Mouse (Mus musculus): Measurements from ENCODE around the gene Fstl4.
"Not testable (repeated sequence)": the region's sequence is repeated elsewhere in the genome, so short reads cannot be mapped to it uniquely, and the experiment has no call there.

Gene Fstl4

DNA sequence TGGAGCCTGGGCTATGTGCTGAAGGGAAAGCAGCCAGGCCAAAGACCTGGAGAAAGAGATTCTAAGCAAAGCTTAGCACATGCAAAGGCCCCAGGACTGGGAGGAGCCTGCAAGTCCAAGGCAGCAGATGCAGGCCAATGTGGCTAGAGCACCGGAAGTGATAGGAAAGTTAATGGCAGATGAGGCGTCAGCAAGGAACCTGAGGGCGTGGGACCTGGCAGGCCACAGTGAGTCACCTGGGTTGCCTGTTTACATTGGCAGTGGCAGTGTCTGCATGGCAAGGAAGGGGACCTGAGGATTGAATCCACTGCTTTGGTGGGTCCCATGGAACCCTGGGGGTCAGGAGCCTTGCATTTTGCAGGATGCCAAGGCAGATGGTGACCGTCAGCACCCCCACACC lies 267.3 kb downstream of the Fstl4 start:
- no peak for DNase-seq

DNA sequence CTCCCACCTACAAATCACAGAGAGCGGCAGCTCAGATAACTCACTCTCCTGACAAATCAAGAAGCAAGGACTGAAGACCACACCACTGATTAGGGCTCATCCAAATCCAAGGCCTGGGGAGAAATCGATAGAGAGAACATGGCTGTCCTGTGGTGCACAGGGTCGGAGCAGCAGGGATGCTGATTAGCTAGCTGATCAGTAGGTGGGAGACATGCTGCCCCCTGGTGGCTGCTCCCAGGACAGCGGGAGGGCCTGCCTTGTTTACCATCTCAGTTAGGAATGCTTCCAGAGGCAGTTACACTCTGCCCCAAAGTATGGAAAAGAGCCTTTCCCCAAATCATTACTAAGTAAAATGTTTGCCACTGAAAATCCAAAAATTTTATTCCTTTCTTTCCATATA lies 267.9 kb downstream of the Fstl4 start:
- peak; percentile 54 for DNase-seq

DNA sequence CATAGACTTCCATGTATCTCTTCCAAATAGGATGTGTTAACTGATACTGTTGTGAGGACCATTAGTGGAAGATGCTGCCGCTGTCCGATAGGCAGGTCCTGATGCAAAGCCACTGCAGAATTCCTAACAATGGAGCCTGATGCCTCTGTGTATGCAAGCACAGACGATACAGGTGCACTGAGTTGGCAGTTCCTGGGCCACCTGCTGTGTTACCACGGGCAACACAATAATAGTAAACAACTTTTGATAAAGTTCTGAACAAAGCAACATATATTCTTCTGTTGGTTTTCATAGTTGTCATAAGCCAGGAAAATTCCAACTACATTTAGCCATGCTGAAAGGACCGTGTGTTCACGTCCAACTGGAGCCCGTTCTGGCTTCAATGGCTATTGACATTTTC lies 271.0 kb downstream of the Fstl4 start:
- no peak for DNase-seq

DNA sequence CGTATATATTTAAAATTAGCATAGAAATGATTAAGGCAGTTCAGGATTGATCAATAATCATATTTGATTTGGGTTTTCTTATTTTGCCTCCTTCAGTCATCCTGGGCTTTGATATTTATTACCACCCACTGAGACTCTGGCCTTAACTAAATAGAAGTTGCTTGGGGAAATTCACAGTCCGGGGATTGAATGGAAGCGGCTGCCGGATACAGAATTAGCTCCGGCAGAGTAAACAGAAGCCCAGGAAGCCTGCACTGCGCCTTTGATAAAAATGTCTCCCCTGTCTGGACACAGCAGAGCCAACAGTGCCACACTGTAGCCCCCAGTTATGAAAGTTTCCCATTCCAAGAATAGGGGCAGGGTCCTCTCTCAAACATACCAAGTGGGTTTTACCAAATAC lies 282.4 kb downstream of the Fstl4 start:
- DNase-seq, result no peak

DNA sequence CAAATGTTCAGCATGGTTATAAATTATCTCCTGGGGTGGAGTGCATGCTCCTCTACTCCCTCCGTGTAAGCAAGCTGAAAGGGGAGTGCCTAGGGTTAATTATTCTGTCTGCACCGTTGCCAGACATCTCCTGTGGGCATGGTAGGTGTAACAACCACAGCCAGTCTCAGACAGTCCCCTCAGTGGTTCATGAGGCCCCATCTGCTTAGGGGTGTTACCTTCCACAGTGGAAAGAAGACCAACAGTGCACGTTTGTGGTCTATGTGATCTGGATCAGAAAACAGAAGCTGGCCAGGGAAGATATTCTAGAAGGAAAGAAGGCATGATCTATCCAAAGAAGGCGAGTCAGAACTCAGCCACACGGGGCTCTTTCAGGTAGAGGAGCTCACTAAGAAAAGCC lies 289.7 kb downstream of the Fstl4 start:
- DNase-seq, result no peak

DNA sequence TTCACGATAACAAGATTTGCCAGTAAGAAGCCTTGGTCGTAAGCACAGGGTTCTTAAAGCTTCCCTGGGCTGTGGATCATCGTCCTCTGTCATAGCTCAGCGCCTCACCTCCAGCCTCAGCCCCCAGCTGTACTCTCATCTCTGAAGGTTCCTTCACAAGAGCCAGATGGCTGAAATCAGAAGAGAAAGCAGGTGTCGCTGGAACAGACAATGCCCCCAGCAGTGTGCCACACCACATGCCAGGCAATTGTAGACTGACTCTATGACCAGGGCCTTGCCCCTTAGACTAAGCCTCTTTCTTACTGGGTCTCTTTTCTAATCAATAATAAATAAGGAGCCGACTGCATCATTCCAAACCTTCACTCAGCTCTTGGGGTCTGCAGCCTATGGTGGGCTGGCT lies 291.5 kb downstream of the Fstl4 start:
- DNase-seq, result no peak

DNA sequence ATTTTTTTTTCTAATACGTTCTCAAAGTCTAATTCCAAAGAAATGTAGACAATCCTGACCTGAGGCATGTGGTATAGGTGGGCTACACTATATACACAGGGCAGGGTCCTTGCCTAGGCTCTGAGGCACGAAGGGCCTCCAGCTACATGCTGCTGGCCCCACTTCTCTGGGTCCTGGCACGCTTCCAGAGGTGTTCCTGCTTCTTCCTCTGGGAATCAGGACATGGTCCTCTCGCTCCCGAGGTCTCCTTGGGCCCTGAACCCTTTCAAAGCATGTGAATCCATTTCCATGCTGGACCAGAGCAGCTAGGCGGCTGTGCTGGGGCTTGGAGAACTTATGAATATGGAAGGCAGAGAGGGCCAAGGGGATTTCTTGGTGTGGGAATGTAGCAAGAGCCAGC lies 292.3 kb downstream of the Fstl4 start:
- DNase-seq, result no peak

DNA sequence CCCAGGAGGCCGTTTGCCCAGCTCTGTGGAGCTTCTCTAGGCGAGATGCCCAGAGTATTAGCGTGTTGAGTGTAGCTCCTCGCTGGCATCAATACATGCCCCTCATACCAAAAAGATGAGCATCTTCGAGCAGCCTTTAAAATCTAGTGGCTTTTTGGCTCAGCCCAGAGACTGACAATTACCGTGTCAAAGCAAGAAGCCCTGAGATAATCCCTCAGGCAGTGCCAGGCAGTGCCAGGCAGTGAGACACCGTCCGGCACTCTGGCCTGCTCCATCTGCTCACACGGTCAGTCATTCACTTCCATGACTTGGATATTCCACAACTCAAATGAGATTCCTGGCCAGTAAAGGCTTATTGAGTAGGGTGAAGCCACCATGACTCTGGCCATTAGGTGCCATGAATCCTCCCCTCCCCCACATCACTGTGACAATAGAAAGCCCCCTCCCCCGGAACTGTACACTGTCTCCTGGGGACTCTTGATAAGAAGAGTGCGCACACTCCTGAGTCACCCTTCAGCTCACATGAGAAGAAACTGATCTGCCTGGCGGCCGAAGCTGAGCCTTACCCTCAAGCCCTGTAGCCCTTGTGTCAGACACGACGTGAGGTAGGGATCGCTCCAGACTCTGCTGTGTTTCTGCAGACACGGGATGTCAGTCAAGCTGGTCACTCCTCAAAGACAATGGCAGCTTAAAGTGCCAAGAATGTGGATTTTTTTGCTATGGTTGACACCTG lies 293.6 kb downstream of the Fstl4 start:
- no peak for DNase-seq

DNA sequence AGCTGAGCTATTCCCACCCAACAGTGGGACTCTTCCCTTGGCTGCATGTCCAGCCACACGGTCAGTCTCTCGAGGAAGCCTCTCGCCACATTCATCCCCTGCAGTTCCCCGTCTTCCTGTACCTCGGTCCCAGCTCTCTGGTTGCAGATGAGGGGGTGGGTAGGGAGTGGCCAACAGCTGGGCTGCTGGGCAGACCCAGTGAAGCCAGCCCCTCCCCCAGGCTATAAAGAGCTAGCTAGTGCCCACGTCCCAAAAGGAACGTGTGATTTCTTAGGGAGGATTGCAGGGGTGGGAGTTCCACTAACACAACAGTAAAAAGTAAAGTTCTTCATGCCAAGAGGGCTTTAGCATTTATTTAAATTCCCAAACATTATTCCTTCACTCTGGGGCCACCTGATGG lies 294.1 kb downstream of the Fstl4 start:
- no peak for DNase-seq

DNA sequence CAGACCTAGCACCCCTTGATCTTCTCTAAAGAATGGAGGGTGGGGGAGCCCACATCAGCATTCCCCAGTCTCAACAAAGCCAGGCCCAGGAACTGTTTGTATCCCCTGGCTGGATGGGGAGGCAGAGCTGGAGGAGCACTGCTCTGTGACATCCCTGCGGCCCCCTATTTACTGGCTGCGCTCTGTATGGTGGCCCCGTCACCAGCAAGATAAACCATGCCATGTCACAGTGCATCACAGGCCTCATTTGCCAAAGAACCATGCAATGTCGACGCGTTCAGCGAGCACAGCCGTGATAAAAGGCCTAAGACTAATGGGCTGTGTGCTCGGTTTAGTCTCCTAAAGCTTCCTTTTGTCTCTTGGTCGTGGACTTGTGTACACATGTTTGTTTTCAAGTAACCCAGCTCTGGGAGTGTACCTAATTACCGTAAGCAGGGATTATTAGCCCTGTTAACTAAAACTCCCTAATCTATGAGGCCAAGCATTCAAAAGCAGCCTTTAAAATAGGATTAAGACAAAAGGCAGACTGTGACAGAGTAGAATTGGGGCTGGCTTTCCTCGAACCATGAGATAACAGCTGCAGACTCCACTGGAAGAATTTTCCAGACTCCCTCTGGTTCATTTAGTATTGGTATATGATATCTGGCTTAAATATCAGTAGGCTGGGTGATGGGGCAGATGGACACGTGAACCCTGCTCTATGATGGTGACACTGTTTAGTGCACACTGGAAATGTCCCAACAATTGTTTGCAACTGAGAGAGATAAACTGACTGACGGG lies 303.5 kb downstream of the Fstl4 start:
- DNase-seq, result no peak

DNA sequence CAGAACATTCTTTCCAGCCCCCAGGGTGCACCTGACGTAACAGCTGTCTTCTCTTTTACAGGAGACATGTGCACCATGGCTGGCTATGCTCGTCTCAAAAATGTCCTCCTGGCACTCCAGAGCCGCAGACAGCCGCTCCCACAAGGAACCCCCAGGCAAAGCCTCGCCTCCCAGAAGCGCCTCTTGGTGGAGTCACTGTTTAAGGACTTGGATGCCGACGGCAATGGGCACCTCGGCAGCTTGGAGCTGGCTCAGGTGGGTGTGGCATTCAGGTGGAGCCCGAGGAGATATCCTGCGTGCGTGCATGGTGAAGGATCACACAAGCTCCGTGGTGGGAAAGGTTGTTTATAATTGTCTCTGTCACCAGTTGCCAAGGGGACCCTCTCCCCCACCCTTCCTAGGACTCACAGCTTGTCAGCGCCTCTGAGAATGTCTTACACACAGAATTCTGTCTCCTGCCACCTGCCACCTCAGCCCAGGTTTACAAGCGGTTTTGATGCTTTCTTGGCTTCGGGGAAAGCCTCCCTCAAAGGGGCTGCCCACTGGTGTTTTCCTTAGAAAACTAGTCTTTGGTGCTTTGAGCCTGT lies 304.1 kb downstream of the Fstl4 start:
- DNase-seq, result no peak

DNA sequence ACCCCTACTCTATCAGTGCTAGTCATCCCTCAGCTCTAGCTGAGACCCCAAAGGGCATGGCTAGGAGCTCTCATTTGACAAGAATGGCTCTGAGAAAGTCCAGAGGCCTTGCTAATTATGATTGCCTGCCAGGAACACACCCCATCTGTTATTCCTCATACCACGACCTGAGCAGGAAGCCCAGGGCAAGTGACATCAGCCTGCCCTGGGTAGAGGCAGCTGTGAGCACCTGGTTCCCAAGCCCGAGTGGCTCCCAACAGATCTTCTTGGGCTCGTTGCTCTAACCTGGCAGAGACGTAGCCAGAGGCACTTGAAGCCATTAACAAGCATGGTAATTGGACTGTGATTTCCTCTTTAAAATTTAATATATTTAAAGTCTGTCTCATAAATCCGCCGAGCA lies 305.3 kb downstream of the Fstl4 start:
- no peak for DNase-seq

DNA sequence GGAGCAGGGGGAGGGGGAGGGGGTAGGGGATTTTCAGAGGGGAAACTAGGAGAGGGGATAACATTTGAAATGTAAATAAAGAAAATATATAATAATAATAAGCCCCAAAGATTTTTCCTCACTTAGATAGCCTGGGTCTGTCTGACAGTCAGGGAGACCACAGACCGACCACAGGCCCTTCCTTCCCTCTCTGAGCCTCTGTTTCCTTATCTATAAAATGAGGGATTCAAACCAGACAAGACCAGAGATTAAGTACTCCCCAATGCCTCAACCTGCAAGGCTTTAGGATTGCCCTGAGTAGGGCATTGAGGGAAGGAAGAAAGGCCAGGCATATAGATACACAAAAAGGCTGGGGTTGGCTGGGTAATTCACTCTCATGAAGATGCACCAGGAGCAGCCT lies 307.2 kb downstream of the Fstl4 start:
- no peak for DNase-seq

DNA sequence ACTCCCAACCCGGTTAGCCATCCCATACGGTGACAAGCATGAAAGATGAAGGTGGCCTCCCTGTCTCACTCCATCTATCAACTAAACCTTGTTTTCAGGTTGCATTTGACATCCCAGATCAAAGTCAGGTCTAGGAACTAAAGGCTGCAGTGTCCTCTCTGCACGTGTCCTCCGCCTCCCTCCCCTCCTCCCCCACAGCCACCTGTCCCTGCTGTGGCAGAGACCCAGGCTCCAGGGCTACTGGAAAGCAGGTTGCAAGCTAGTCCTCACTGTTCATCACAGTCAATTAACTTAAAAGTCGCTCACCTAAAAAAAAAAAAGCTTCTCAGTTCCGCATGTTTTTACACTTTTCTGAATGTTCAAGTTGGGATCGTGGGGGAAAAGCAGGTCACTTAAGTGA lies 313.2 kb downstream of the Fstl4 start:
- no peak for DNase-seq

DNA sequence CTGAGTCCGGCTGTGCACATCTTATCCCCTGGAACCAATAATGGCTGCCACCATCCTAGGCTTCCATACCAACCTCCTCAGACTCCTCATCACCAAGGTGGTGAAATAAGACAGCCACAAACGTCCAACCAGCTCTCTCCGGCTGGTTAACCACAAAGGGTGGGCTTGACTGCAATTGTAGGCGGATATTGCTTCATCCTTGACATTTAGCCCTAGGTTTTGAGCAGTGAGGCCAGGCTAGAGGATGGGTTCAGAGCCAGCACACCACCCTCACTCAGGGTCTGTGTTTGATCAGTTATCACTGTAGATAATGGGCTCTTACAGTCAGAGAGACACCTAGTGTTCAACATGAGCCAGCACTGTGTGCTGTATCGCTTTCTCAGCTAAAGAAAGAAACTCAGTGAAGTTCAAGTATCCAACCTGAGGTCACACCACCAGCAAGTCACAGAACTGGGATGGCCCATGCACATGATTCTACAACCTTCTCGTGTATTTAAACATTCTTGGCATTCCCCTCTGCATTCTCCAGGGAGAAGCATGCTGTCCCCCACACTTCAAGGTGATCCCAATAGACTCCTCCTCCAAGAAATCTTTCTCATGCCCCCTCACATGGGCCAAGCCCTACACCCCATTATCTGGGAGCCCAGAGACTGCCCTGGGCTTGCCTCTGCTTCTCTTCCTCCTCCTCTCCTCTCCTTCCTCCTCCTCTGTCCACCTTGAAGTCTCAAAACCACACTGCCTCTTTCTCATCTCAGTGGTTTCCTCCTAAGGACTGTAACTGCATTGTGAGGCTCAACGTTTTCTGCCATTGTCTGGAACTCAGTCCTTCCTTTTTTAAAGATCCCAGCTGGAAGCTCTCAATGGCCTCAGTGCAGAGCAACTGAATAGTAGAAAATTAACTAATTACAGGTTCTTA lies 314.2 kb downstream of the Fstl4 start:
- no peak for DNase-seq

DNA sequence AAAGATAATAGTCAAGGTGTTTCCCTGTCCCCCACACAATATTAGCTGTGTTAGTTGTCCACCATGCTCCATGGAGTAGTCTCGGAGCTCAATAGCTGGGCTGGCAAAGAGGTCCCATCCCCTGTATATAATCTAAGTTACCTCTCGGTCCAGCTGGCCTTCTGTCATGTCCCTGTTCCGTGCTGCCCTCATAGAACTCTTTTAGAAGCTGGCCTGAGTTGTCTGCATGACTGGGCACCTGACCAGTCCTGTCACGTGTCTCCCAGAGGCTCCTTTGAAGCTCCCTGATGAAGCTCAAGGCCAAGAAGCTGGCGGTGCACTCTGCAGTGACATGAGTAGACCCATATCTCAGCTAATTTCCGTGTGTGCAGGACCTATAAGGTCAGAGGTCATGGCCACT lies 316.9 kb downstream of the Fstl4 start:
- no peak for DNase-seq

DNA sequence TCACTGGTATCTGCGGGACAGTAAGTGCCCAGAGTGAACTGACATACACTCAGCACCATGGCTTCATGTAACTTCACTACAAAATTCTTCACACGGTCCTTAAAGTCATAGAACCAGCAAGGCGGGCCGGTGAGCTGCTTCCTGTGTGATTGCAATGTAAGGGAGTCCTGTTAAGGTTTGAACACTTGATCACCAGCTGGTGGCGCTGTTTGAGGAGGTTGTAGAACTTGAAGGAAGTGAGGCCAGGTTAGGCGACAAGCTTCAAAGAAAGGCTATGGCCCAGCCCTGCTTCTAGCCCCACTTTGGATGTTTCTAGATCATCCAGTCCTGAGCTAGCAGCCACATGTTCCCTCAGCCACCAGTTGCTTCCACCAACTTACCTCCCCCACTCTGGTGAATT lies 320.9 kb downstream of the Fstl4 start:
- DNase-seq, result no peak

DNA sequence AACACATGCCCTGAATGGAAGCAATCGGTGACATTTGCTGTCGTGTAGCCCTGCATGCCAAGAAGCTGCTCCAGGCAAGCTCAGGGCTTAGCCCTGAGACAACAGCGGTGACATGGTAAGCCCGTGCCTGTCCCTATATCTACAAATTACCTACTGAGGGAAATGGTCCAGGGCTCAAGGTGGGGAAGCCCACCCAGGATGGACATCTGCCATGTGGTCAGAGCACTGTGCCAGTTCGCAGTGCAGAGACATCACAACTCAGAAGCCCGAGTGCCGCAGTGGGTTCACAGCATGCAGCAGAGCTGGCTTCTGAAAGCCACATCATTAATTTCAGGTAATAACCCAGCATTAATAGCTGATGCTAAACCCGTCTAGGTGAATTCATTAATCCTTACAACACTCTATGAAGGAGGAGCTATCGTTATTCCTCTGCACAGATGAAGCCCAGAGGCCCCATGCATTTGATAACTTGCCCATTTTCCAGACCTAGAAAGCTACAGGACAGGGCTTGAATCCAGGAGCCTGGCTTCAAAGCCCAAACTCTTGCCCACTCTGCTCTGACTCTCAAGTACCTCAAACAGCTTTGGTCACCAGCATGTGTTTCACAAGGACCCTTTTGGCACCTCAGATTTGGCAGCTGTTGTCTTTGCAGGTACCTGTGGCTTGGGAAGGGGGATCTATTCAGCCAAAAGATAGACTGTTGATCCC lies 321.6 kb downstream of the Fstl4 start:
- DNase-seq, result no peak

DNA sequence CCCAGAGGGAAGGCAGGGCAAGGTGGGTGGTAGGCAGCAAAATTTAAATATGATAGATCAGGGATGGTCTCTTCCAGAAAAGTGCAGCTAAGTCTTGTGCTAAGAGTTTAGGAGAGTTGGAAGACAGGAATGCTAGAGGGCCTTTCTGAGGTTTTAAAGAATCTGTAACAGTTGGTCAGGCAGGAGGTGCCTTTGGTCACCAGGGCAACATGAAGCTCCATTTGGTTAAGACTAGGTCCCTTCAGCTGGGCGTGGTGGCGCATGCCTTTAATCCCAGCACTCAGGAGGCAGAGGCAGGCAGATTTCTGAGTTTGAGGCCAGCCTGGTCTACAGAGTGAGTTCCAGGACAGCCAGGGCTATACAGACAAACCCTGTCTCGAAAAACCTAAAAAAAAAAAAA lies 323.5 kb downstream of the Fstl4 start:
- not testable (repeated sequence) for DNase-seq

DNA sequence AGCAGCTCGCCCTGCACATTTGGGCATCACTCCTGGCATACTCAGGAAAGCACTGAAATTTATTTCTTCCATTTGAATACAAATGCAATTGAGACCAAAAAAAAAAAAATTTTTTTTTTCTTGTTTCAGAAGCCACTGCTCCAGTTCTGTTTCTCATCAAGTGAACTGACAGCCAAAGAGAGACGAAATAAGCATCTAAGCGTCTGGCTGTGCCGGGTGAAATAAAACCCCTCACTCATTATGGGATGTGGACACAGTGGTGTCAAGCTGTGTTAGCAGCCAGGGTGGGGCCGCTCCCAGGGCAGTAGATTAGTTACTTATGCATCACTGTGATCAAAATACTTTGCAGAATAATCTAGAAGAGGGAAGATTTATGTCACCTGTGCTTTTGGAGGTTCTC lies 327.2 kb downstream of the Fstl4 start:
- no peak for DNase-seq

DNA sequence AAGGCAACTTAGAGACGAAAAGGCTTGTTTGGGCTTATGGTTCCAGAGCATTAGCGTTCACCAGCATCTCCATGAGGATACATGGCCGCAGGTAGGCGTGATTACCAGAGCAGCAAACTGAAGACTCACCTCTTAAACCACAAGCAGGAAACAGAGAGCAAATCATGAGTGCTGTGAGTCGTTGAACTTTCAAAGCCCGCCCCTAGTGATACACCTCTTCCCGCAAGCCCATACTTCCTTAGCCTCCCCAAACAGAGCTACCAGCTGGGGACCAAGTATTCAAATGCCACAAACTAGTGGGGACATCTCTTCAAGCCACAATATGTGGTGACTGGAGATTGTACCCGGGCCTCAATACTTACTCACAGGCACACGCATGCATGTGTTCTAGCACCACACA lies 332.4 kb downstream of the Fstl4 start:
- DNase-seq, result no peak

DNA sequence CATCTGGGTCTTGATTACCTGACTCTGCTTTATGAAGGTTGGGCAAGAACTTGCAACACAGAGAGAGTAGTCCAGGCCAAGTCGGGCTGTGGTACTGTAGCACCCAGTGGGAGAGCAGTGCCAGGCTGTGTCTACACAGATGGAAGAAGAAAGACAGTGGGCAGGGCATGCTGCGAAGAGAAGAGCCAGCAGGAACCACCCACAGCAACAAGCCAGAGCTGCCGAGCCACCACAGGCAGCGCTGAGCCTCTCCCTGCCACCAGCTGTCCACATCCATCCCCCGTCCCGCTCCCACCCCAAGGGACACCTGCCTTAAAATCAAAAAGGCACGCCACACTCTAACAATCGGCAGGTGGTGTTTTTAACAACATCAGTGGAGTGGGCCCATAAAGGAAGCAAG lies 332.9 kb downstream of the Fstl4 start:
- DNase-seq, result no peak

DNA sequence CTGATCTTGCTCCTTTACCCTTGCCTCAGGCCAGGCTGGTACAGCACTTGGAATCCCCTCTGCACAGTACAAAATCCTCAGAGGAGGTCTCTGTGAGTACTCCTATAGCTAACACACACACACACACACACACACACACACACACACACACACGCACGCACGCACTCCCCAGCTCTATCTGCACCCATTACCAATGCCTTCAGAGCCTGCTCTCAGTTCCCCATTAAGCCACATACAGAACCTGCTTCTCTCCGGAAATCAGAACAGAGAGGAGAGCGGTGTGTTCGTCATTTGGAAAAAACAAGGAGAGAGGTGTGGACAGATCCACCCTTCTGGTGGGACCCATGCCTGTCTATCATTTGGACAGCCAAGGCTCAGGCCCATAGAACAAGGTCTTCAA lies 333.4 kb downstream of the Fstl4 start:
- no peak for DNase-seq
